Mouse (Mus musculus) urinary bladder, adult 18-20 months (tissue): ENCODE measurements at regions not wholly inside any gene's neighbourhood (a gene's known extent, or its start where the extent isn't known, plus 50 kb on each side); places are given as distances from the start of the nearest gene placed in this dataset.
A peak's percentile ranks its signal among the peaks of the same experiment; 100 is the strongest.
"Not testable (repeated sequence)": the region's sequence is repeated elsewhere in the genome, so short reads cannot be mapped to it uniquely, and the experiment has no call there.

Experiments
- DNase-seq, 2 experiments: peaks; one replicate each; pipeline ENCODE4 v3.0.0; 2022; ENCODE audit warnings: low spot score in 2 of 2, mixed read lengths in 2 of 2

DNA sequence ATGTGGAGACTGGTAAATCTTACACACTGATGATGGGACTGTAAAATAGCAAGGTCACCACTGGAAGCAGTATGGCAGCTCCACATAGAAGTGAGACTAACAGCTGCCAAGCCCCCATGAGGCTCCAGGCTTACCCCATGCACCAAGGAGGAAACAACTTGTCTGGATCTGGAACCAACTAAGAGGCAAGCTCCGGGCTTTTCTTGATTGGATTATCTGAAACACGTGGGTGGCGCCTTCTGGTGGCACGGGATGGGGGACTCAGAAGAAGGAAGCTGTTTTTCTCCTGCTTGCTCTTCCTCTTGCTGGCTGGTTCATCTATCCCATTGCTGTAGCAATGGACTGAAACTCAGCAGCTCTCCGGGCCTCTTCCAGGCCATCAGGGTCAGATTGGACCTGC lies 171.5 kb upstream of the Sulf2 start:
- DNase-seq: no peak

DNA sequence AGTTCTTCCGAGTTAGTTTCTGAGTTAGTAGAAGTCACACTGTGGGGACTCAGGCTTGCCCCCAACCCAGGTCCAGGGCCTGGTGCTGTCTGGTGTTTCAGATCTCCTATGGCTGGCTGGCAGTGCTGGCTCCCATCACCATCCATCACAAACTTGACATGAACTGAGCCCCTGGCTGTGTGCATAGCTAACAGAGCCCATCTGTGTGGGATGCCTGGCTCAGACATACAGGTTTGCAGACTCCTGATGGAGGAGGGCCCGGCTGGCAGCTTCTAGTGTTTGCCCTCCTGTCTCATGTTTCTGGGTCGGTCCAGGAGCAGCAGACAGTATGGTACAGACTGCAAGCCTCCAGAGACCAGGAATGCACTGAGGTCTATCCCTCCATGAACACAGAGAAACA lies 169.5 kb upstream of the Sulf2 start:
- DNase-seq: no peak

DNA sequence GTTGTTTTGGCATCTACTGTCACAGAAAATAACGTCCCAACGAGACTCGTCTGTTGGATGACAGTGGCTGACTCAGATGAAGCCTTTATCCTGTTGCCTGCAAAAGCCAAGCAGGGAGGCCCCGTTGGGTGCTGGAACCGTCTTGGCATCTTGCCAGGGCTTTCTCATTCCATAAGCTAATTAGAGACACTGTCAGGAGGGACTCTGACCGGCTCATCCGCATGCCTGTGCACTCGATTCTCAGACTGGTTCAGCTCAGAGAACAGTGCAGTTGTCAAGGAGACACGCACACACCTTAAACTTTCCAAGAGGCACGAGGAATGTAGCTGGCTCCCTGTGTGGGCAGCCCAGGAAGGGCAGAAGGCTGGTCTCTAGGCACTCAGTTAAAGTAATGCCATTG lies 169.0 kb upstream of the Sulf2 start:
- no peak for DNase-seq

- no peak for DNase-seq
Observed at GRCm38 (mm10) chr2:166322668-166323043, 167.2 kb upstream of the Sulf2 start.

GRCm38 (mm10) chr2:166321992-166322667 lies 166.7 kb upstream of the Sulf2 start:
- DNase-seq: no peak

- no peak for DNase-seq
Observed at GRCm38 (mm10) chr2:166316409-166316916, 161.0 kb upstream of the Sulf2 start.

DNA sequence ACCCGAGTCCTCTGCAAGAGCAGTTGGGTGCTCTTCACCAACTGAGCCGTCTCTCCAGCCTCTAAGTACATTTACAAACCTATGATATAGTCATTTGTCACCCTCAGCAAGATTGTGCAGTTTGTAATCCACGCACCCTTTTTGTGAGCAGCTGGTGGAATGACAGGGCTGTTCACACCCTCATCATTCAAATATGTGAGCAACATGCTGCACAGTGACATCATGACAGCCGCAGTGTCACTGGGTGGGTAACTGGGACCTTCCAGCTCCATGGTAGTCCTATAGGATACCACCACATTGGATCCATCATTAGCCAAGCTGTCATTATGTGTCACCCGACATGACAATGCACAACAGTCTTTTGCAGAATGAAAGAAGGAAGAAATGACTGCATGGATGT lies 155.0 kb upstream of the Sulf2 start:
- no peak for DNase-seq

GRCm38 (mm10) chr2:166309882-166310281 lies 154.4 kb upstream of the Sulf2 start:
- no peak for DNase-seq

DNA sequence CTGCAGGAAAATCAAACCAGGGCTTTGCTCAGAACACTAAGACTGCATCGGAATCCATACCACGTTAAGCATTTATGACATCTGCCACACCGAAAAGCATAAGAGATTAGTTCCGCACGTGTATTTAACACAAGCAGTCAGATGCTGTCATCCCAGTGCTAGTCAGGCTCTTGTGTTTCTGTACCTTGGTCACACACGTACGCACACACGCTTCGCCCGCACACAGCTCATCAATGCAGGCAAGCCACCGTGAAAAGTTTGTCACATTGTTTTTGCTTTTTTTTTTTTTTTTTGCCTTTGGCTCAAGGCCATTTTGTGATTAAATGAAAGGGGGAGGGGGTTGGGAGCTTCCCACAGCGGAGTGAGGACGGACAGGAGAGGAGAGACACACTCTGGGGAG lies 152.1 kb upstream of the Sulf2 start:
- no peak for DNase-seq

- DNase-seq: no peak
Observed at GRCm38 (mm10) chr2:166305044-166306002, 149.9 kb upstream of the Sulf2 start.

- no peak for DNase-seq
Observed at GRCm38 (mm10) chr2:166303854-166304253, 148.4 kb upstream of the Sulf2 start.

DNA sequence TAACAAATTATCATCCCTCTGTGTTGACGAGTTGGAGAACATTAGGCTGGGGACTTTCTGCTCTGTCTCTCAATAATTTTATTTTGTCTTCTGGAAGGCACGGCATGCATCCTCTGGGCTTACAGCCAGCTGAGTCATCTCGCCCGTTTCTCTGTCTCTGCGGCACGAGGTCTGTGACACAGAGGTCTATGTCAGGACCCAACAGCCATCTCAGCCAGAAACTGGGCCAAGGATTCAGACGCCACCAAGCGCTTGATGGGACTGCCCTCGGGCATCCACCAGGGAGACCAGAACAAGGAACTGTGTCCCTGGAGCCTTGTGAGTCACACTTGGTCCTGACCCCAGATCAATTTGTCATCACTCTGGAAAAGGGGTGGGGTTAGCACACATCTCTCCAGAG lies 145.7 kb upstream of the Sulf2 start:
- peak; percentile 25 to 68 for DNase-seq

DNA sequence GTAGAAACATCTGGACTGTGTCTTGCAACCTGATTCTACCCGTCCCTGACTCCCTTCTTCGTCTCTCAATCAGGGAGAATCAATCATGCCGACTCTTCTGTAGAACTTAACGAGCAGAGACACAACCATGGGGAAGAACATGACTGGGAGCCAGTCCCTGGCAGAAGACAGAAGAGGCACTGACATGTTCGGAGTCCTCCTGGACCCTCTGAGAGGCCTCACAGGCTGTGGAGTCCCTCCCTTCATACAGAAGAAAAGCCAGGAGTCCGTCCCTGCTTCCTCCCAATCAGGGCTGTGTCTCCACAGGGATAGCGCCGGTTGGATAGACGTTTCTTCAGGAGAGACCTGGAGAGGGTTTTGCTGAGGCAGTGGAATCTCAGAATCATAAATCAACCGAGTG lies 139.2 kb upstream of the Sulf2 start:
- no peak for DNase-seq

- no peak for DNase-seq
Observed at GRCm38 (mm10) chr2:166292987-166293386, 137.5 kb upstream of the Sulf2 start.

DNA sequence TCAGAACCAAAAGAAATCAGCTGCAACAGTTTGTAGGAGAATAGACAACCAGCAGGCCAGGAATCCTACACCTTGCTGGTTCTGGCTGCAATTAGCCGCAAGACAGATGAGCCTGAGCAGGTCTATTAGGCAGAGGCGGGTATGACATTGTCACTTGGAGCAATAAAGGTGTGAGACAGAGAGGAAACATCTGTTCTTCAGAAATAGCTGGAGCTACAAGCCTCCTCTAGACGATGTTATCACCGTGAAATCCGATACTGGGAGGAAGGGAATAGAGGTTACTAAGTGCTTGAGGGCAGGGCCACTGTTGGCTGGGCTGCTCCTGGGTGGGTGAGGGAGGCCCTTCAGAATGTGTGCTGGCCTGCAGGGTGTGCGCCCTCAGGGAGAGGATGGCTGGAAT lies 135.8 kb upstream of the Sulf2 start:
- DNase-seq: peak; percentile 18 to 60

GRCm38 (mm10) chr2:166290826-166291225 lies 135.4 kb upstream of the Sulf2 start:
- peak in 1 of 2 experiments; percentile 7 for DNase-seq

DNA sequence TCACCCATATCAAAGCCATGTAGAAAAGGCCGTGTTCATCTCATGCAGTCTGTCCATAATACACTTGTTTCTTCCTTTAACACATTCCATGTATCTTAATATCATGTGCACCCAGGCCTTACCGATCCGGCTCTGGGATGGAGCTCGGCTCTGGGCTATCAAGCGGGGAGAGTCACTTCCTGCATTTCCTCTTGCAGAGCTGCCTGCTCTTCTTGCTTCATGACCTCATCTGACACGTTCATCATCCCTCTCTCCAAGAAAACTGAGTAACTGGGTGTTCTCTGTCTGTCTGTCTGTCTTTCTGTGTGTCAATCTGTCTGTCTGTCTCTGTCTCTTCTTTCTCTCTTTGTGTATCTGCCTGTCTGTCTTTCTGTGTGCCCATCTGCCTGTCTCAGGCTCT lies 133.7 kb upstream of the Sulf2 start:
- DNase-seq: no peak

DNA sequence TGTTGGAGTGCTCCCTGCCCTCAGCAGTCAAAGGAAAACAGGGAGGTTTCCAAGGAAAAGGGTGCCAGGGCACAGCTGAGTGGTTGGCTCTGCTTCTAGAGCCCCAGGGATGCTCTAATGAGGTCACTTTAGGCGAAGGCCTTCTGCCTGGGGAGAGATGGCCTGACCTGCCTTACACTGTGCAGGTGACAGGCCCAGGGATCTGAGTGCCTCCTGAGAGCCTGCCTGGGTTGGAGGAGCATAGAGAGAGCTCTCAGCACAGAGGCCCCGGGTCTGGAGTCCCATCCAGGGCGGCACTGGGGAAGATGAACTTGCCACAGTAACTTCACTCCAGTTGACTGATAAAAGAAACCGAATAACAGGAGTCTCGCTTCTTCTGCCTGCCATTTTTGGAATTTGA lies 125.7 kb upstream of the Sulf2 start:
- DNase-seq: not testable (repeated sequence)

DNA sequence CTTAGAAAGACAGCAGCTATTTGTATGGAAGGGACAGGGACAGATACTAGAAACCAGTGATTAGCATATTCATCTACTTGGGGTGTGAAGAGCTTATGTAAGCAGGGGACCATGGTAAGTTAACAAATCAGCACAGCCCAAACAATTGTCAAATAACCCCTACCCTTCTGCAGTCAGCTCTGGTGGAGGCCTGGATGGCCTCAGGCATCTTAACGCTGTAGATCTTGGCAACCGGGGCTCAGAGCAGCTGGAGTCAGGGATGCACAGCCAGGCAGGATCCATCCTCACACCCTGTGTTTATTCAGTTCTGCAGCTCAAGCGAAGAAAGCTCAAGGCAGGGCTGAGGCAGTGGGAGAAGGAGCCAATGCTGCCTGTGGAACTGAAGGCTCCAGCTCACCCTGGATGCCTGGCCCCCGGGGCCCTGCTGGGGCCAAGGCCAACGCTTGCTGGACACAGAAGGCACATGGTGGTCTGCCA lies 125.2 kb upstream of the Sulf2 start:
- no peak for DNase-seq

DNA sequence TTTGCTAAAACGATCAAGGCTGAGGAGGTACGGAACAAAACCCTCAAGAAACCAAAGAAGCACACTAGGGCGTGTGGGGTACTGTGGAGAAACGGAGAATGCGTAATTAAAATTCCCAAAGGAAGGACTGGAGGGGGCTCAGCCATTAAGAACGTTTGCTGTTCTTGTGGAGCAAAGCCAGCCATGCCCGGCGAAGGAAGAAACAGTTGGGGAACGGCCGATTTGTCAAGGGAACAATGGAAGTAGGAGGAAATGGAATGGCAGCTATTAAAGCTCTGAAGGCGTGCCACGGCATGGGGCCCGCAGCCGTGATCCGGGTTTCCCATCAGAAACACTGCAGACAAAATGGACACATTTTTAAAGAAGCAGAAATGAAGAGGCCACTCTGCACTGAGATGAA lies 124.2 kb upstream of the Sulf2 start:
- no peak for DNase-seq

- DNase-seq: no peak
Observed at GRCm38 (mm10) chr2:166275398-166275797, 119.9 kb upstream of the Sulf2 start.

GRCm38 (mm10) chr2:166274016-166274346 lies 118.5 kb upstream of the Sulf2 start:
- no peak for DNase-seq
